Mouse (Mus musculus): ENCODE results near the gene A830031A19Rik. TPM values are rescaled to one million over a fixed set of nuclear protein-coding genes. Genes with fewer than 3 reads are reported as not detected.
A peak's percentile ranks its signal among the peaks of the same experiment; 100 is the strongest.

Gene A830031A19Rik
- polyA plus RNA-seq, 1 experiment: not detected

DNA sequence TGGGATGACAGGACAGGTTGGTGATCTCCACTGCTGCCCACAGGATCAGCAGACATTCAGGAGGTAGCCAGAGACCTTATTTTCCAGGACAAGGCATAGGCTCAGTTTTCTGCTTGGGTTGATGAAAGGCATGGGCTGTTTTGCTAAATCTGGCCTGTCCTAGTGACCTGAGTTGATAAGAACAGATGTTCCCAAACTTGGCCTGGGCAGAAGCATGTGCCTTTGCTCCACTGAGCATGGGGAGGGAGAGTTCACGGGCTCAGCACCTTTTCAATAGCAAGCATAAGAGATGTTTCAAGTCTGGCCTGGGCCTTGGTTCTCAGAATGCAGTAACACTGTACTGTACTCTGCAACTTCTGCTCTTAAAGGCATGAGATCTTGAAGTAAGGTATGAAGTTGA, 54.1 kb downstream of the A830031A19Rik start:
- TF ChIP-seq POLR2A (IDR thresholded peaks at IDR 0.05; ENCODE audit: low read depth, low read length) (no peak), CTCF (IDR thresholded peaks at IDR 0.05; ENCODE audit: extremely low read depth, insufficient read depth, insufficient read length, insufficient replicate concordance) (no peak)
- 83% methylated on average over 1 of the region's 1 CpGs for WGBS
- H3K36me3 ChIP-seq (ENCODE audit: control insufficient read depth, insufficient read depth, low read length): no peaks in the 10 kb centered on the region
- H3K4me1 ChIP-seq (ENCODE audit: control insufficient read depth, insufficient read depth, insufficient read length): no peaks in the 10 kb centered on the region; the same call in 1 of the 2 replicates
- no peak for DNase-seq (ENCODE audit: low read depth in 1 of 2, low spot score in 2 of 2)
- H3K27ac ChIP-seq (ENCODE audit: insufficient read depth, low read length): no peak overlapping the region
- no peak overlapping the region for H3K4me3 ChIP-seq (ENCODE audit: extremely low read depth, insufficient read depth, insufficient read length)
- H3K27me3 ChIP-seq (ENCODE audit: control insufficient read depth, insufficient read depth, low read length): no peaks in the 10 kb centered on the region

DNA sequence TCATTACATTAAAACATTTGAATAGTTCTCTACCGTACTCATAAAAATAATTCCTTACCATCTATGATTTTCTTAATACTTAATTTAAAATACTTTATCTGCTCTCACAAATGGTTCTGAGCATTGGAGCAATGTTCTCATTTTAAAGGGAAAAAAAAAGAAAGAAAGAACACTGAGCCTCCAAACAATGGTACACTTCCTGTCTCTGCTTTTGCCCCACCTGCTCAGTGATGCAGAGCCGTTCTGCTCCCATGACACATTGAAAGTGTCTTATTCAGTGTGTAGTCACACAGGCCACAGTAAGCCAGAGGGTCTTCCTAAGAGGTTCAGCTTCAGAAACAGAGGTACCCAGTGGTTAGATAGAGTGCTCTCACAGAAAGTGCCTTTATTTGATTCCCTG, 56.1 kb downstream of the A830031A19Rik start:
- WGBS: 51% methylated on average over 2 of the region's 2 CpGs
- H3K27me3 ChIP-seq (ENCODE audit: control insufficient read depth, insufficient read depth, low read length): no peaks in the 10 kb centered on the region
- TF ChIP-seq POLR2A (IDR thresholded peaks at IDR 0.05; ENCODE audit: low read depth, low read length) (no peak), CTCF (IDR thresholded peaks at IDR 0.05; ENCODE audit: extremely low read depth, insufficient read depth, insufficient read length, insufficient replicate concordance) (no peak)
- no peaks in the 10 kb centered on the region; the same call in 1 of the 2 replicates for H3K4me1 ChIP-seq (ENCODE audit: control insufficient read depth, insufficient read depth, insufficient read length)
- DNase-seq (ENCODE audit: low read depth in 1 of 2, low spot score in 2 of 2): peak; percentile 15 to 33
- H3K27ac ChIP-seq (ENCODE audit: insufficient read depth, low read length): peak overlapping the region; percentile 23; the same call in 1 of the 2 replicates
- no peak overlapping the region for H3K4me3 ChIP-seq (ENCODE audit: extremely low read depth, insufficient read depth, insufficient read length)
- H3K36me3 ChIP-seq (ENCODE audit: control insufficient read depth, insufficient read depth, low read length): no peaks in the 10 kb centered on the region

DNA sequence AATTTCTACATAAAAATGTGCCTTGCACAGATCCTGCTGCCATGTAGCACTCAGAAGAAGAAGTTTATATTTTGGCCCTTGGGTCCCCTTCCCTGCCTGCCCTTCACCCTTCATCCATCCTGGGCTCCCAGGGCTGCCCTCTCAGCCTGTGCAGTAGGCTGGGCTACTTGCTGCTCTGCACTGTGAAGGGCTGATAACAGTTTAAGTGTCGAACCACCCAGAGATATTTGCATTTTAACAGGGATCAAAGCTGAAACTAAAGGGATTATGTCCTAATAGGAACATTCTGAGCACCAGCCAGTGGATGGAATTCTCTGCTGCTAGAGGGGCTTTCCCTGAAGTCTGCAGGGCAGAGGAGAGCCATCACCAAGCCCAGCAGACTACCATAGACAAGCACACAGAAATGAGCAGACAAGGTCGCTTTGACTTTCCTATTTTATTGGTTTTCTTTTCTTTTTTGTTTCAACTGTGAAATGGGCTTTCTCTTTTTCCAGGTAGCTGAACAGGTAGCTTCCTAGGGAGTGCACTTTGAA, 58.1 kb downstream of the A830031A19Rik start:
- 42% methylated on average over 2 of the region's 2 CpGs for WGBS
- Histone ChIP-seq H3K27ac (ENCODE audit: insufficient read depth, low read length) (no peak overlapping the region), H3K4me3 (ENCODE audit: extremely low read depth, insufficient read depth, insufficient read length) (no peak overlapping the region), H3K27me3 (ENCODE audit: control insufficient read depth, insufficient read depth, low read length) (no peaks in the 10 kb centered on the region), H3K4me1 (ENCODE audit: control insufficient read depth, insufficient read depth, insufficient read length) (no peaks in the 10 kb centered on the region; the same call in 1 of the 2 replicates), H3K36me3 (ENCODE audit: control insufficient read depth, insufficient read depth, low read length) (no peaks in the 10 kb centered on the region)
- DNase-seq (ENCODE audit: low read depth in 1 of 2, low spot score in 2 of 2): no peak
- TF ChIP-seq POLR2A (IDR thresholded peaks at IDR 0.05; ENCODE audit: low read depth, low read length) (no peak), CTCF (IDR thresholded peaks at IDR 0.05; ENCODE audit: extremely low read depth, insufficient read depth, insufficient read length, insufficient replicate concordance) (no peak)

DNA sequence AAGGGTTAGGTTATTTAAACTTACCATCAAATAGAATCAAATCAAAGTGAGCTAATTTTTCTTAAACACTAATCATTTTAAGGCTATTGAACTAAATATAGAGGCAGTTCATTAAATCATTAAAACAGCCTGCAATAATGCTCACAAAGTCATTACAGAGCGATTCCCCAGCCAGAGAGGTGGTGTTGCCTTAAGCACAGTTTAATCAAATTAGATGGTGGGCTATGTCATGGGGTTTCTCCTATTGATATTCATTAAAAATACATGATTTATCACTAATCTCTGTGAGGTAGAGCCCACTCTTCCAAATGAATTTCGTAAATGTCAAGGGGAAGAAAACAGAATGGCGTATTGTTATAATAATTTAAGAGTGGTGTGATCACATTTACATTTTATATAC, 58.8 kb downstream of the A830031A19Rik start:
- H3K4me3 ChIP-seq (ENCODE audit: extremely low read depth, insufficient read depth, insufficient read length): no peak overlapping the region
- TF ChIP-seq CTCF (IDR thresholded peaks at IDR 0.05; ENCODE audit: extremely low read depth, insufficient read depth, insufficient read length, insufficient replicate concordance): no peak
- TF ChIP-seq POLR2A (IDR thresholded peaks at IDR 0.05; ENCODE audit: low read depth, low read length): no peak
- H3K4me1 ChIP-seq (ENCODE audit: control insufficient read depth, insufficient read depth, insufficient read length): no peaks in the 10 kb centered on the region; the same call in 1 of the 2 replicates
- DNase-seq (ENCODE audit: low read depth in 1 of 2, low spot score in 2 of 2): no peak
- H3K27me3 ChIP-seq (ENCODE audit: control insufficient read depth, insufficient read depth, low read length): no peaks in the 10 kb centered on the region
- no peak overlapping the region for H3K27ac ChIP-seq (ENCODE audit: insufficient read depth, low read length)
- WGBS: 91% methylated on average over 3 of the region's 3 CpGs
- H3K36me3 ChIP-seq (ENCODE audit: control insufficient read depth, insufficient read depth, low read length): no peaks in the 10 kb centered on the region

DNA sequence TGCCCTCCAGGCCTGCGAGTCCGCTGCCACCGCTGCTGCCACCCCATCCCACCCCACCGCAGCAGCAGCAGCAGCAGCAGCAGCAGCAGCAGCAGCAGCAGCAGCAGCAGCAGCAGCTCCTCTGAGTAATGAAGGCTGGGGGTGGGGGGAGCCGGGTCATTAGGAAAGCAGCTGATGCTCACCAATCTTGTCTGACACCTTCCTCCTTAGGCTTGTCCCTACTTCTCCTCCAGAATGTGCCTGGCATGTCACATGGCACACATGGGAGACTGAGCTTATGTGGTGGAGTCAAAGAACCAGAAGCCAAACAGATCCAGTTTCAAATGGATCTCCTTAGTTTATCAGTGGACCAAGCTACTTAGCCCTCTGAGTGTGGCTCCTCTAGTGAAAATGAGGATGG, 60.2 kb downstream of the A830031A19Rik start:
- WGBS: 91% methylated on average over 5 of the region's 5 CpGs
- H3K4me3 ChIP-seq (ENCODE audit: extremely low read depth, insufficient read depth, insufficient read length): no peak overlapping the region
- no peak for DNase-seq (ENCODE audit: low read depth in 1 of 2, low spot score in 2 of 2)
- H3K27me3 ChIP-seq (ENCODE audit: control insufficient read depth, insufficient read depth, low read length): no peaks in the 10 kb centered on the region
- no peaks in the 10 kb centered on the region; the same call in 1 of the 2 replicates for H3K4me1 ChIP-seq (ENCODE audit: control insufficient read depth, insufficient read depth, insufficient read length)
- TF ChIP-seq POLR2A (IDR thresholded peaks at IDR 0.05; ENCODE audit: low read depth, low read length): no peak
- TF ChIP-seq CTCF (IDR thresholded peaks at IDR 0.05; ENCODE audit: extremely low read depth, insufficient read depth, insufficient read length, insufficient replicate concordance): no peak
- no peaks in the 10 kb centered on the region for H3K36me3 ChIP-seq (ENCODE audit: control insufficient read depth, insufficient read depth, low read length)
- no peak overlapping the region for H3K27ac ChIP-seq (ENCODE audit: insufficient read depth, low read length)

DNA sequence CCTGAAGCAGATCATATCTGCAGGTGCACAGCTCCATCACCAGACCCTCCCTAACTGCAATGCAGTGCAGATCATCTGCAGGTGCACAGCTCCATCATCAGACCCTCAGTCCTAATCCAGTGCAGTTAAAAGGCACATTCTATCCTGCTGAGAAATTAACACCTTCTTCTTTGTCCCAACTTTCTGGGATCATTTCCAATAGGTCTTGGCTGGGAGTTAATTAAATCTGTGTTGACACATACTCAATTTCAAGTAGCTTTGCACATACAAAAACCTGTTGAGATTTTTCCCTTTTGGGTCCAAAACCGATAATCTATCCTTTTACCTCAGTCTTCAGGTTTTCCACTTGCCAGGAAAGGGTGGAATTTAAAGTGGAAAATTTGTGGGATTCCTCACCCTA, 62.6 kb downstream of the A830031A19Rik start:
- TF ChIP-seq CTCF (IDR thresholded peaks at IDR 0.05; ENCODE audit: extremely low read depth, insufficient read depth, insufficient read length, insufficient replicate concordance) (no peak), POLR2A (IDR thresholded peaks at IDR 0.05; ENCODE audit: low read depth, low read length) (no peak)
- no peak for DNase-seq (ENCODE audit: low read depth in 1 of 2, low spot score in 2 of 2)
- H3K36me3 ChIP-seq (ENCODE audit: control insufficient read depth, insufficient read depth, low read length): no peaks in the 10 kb centered on the region
- 87% methylated on average over 1 of the region's 1 CpGs for WGBS
- no peak overlapping the region for H3K27ac ChIP-seq (ENCODE audit: insufficient read depth, low read length)
- no peaks in the 10 kb centered on the region for H3K4me1 ChIP-seq (ENCODE audit: control insufficient read depth, insufficient read depth, insufficient read length)
- no peak overlapping the region for H3K4me3 ChIP-seq (ENCODE audit: extremely low read depth, insufficient read depth, insufficient read length)
- H3K27me3 ChIP-seq (ENCODE audit: control insufficient read depth, insufficient read depth, low read length): no peaks in the 10 kb centered on the region

DNA sequence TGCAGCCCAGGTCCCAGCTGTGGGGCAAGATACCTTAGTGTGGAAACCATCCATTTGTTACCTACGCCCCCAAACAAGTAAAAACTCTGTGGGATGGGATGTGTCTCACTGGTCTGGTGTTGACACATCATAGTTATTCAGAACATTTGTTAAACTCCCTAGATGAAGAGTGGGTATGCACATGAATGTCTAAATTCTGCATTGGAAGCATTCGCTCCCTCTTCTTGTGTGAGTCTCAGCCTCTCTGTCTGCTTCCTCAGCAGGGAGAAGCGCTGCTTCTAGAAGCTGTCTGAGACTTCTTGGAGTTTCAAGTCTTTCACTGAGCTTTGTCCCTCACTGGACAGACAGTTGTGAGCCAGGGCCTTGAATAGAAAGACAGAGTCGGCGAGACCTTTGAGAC, 65.9 kb downstream of the A830031A19Rik start:
- 93% methylated on average over 5 of the region's 5 CpGs for WGBS
- TF ChIP-seq POLR2A (IDR thresholded peaks at IDR 0.05; ENCODE audit: low read depth, low read length): no peak
- no peak for TF ChIP-seq CTCF (IDR thresholded peaks at IDR 0.05; ENCODE audit: extremely low read depth, insufficient read depth, insufficient read length, insufficient replicate concordance)
- no peaks in the 10 kb centered on the region for H3K27me3 ChIP-seq (ENCODE audit: control insufficient read depth, insufficient read depth, low read length)

More for the DNA sequence above, 65.9 kb downstream of the A830031A19Rik start:
- no peak overlapping the region for H3K4me3 ChIP-seq (ENCODE audit: extremely low read depth, insufficient read depth, insufficient read length)
- H3K27ac ChIP-seq (ENCODE audit: insufficient read depth, low read length): no peak overlapping the region
- H3K36me3 ChIP-seq (ENCODE audit: control insufficient read depth, insufficient read depth, low read length): no peaks in the 10 kb centered on the region
- no peaks in the 10 kb centered on the region for H3K4me1 ChIP-seq (ENCODE audit: control insufficient read depth, insufficient read depth, insufficient read length)
- no peak for DNase-seq (ENCODE audit: low read depth in 1 of 2, low spot score in 2 of 2)
